Mouse (Mus musculus): ENCODE results near the gene Wdr24. TPM values are rescaled to one million over a fixed set of nuclear protein-coding genes. Genes with fewer than 3 reads are reported as not detected.

Wdr24 gene
- polyA plus RNA-seq (2021; fragmentation: Nextera tagmentation) = 12.1 and 16.0 TPM in 2 replicates
- long read RNA-seq, experiment 1, transcript Wdr24-203 (8 exons, 3,139 nt) = minor isoform, 8 of 185 reads
- long read RNA-seq, experiment 1, transcript Wdr24-201 (9 exons, 3,099 nt) = major isoform, 148 of 185 reads
- long read RNA-seq, experiment 1, partial matches to known transcripts = 2 of 185 reads
- long read RNA-seq, experiment 1, other reads (novel, unspliced or antisense) = 27 of 185 reads
- long read RNA-seq, experiment 2, transcript Wdr24-201 (9 exons, 3,099 nt) = major isoform, 10 of 18 reads
- long read RNA-seq, experiment 2, partial matches to known transcripts = 6 of 18 reads
- long read RNA-seq, experiment 2, other reads (novel, unspliced or antisense) = 2 of 18 reads

DNA sequence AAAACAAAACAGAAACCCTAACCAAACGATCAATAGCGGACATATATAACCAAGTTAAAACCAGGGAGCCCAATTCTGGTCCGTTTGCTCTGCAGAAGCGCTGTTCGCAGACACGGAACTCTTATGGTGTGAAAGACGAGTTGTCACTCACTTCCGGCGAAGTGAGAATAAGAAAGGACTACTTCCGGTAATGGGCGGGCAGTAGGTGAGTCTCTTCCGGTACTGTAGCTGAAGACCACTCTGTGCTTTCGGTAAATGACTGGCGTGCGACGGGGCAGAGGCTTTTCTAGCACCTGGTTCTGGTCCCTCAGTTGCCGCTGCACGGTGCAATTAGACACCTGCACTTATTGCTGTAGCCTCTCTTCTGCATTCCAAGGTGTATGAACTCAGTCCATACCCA lies at the start of gene Wdr24:
Gene Wdr24, plus strand, starts transcription at position 176 of the 400 bp plus-strand sequence.

DNA sequence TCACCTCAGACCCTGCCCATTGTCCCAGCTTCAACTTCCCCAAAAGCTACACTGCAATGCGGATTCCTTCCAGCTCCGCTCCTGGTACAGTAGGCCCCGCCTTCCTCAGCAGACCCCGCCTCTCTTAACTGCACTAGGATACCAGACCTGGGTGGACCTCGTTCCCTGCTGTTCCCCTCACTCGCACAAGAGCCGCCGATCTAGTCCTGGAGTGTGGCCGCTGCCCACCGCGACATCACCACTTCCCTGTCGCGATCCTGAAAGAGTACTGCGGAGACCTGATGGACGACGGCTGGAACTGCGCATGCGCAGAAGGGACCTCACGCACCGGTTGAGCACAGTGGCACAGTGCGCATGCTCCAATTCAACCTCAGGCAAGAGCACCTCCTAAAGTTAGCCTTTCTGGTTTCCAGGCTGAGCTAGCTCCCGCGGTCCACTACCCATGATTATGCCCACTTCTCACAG lies 38.1 kb upstream of the Wdr24 start, which contains the start of gene Haghl:
Gene Haghl, minus strand, starts transcription at position 393 of the 465 bp plus-strand sequence.

DNA sequence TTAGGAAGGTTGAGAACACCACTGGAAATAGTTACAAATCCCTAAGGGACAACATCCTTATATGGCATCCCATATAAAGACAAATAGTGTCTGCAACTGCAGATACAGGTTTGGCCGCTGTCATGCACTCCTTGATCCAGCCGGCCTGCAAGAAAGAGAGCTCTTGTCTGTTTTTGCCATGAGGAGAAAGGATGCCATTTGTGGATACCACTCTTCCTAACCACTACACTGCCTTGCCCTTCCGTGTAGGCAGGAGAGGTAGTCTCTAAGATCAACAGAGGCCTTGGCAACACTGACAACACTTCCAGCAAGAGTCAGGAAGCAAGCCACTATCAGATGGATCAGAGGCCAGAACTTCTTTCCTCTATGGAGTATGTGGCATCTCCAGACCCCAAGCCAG lies 37.1 kb upstream of the Wdr24 start, which contains the start of gene Ccdc78:
Gene Ccdc78, plus strand, starts transcription at position 301 of the 400 bp plus-strand sequence.

DNA sequence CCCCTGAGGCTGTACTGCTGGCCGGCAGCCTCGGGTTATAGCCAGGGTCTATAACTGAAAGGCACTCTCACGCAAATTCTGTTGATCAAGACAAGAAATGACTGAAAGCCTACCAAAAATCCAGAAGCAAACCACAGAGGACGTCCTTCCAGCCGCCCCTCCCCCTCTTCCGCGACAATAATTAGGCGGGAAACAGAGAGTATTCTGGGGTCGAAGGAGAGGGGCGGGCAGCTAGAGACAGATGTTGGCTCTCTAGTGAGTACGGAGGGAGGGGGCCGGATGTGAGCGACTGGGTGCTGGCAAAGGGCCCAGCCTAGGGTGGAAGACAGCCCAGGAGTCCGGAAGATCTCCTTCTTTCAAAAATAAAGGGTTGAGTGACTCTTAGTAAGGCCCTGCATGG lies 30.8 kb upstream of the Wdr24 start, which contains the start of gene Fam173a:
Gene Fam173a, minus strand, starts transcription at position 287 of the 400 bp plus-strand sequence.

DNA sequence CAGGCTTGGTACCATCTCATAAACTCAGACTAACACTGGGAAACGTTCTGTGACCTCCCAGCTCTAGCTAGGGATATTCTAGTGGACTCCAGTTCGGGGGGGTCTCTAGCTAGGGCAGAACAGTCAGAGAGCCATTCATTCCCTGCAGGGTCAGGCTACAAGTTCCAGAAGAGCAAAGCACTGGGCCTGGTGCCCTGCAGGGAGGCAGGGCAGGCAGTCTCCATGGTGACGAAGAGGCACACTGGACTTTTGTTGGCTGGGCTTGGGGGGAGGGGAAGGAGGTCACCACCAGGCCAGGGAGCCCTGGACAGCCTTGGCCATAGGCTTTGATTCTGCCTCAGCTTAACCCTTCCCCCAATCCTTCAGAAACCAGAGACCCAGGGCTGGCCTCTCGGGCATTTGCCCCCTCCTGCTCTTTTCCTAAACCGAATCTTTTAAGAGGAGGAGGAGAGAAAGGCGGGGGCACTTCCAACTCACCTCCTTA lies 27.8 kb upstream of the Wdr24 start, which contains the start of gene AC134908.4:
Gene AC134908.4, minus strand, starts transcription at position 51 of the 484 bp plus-strand sequence.

DNA sequence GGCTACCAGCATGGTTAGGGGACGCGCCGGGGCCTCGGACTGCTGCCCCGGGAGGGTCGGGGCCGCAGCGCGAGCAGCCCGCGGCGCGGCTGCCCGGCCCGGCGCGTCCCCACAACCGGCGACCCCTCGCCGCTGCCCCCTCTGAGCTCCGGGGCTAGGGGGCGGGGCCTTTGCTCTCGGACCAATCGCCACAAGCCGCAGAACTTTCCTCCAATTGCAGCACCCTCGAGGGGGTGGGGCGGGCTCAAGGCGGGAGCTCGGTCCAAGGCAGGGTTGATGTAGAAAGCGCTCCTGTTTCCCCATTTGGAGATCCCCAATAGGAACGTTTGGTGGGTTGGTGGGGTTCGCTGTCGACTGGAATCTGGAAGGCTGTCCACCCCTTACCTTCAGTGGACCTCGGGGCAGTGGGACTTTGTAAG lies 26.5 kb upstream of the Wdr24 start, which contains the start of gene Metrn:
Gene Metrn, minus strand, starts transcription at position 186 of the 419 bp plus-strand sequence.

DNA sequence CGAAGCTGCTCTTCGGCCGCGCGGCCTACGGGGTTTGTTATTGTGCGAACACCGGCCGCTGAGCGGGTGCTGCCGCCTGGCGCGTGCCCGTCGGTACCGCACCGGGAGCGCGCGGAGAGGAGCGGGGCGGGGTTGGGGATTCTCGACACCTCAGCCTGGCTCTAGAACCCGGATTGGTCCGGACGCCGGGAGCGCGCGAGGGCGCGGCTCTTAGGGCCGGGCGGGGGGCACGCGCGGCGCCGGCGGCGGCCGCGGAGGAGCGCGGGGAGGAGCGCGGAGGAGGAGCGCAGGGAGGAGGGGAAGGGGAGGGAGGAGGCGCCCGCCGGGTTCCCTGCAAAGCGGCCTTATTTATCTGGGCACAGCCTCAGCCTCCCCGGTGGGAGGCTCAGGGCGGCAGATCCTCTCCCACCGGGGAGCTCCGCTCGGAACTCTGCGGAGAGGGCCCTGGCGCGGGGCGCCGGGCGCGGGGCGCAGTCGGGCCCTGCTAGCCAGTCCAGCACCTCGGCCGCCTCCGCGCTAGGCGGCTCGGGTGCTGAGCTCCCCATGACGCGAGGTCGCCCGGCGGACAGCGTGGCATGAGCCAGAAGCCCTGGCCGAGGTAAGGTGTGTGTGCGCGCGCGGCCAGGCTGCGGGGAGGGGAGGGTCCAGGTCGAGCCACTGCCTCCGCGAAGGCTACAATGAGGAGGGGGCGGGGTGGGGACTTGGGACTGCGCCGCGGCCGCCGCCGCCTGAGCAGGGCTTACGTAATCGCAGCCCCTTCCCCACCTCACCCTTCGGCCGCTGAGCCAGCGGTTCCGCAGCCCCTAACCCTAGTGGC lies 14.4 kb upstream of the Wdr24 start, which contains the start of gene Fbxl16:
Gene Fbxl16, plus strand, starts transcription at position 297 of the 817 bp plus-strand sequence.

DNA sequence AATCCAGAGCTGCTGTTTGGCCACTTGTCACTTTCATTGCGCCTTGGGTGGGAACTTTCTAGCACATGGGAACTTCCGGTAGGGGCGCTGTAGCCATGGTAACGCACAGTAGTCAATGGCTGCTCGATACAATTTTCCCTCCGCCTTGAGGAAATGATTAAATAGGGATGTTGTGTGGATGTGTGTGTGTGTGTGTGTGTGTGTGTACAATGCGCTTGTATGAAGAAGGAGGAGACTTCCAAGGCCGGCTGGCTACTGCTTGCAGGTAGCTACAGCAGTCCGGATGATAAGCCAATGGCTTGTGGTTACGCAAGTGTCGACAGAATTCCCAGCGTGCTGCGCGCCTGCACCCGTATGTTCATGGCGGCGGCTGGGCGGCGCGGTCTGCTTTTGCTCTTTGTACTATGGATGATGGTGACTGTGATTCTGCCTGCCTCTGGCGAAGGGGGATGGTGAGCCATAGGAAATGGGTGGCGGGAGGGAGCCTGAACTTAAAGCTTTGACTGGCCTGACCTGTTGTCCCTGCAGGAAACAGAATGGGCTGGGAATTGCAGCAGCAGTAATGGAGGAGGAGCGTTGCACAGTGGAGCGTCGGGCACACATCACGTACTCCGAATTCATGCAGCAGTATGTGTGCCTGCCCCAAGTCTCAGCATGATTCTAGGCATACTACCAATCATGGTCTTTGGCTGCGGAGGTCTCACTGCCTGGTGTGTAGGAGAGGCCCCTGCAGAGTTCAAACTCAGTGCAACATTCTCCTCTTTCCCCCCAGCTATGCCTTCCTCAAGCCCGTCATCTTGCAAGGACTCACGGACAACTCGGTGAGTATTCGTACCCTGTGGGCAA lies 5.5 kb downstream of the Wdr24 start, which contains the start of gene Jmjd8:
Gene Jmjd8, plus strand, starts transcription at position 156 of the 846 bp plus-strand sequence.

DNA sequence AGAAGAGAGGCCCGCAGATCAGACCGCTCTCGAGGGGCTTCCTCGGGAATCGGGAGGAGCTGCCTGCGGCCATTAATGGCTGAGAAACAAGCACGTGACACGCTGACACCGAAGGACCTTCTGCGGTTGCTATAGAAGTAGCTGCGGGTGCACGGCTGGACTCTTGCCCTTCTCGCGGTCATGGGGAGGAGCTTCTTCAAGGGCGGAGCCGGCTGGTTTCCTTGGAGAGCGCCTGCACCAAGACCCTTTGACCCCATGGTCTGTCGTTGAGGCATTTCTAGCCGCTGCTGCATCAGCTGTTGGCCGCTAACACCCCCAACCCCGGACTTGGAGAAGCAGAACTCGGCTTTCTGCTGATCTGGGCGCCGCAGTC lies 9.8 kb downstream of the Wdr24 start, which contains the start of gene Stub1:
Gene Stub1, minus strand, starts transcription at position 114 of the 373 bp plus-strand sequence.

DNA sequence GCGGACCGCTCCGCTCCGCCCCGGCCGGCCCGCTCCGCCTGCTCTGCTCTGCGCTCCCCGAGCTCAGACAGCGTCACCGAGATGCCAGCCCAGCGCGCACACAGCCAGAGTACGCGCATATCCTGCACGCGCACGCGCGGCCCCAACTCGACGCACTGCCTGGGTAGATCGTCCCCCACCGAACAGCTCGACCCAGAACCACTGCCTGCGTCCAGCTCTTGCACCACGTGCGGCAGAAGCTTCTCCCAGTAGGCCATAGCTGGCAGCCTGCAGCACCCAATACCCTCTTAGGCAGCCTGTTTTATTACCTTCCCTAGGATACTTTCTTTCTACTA lies 13.6 kb downstream of the Wdr24 start, which contains the start of gene Rhbdl1:
Gene Rhbdl1, minus strand, starts transcription at position 220 of the 335 bp plus-strand sequence.

DNA sequence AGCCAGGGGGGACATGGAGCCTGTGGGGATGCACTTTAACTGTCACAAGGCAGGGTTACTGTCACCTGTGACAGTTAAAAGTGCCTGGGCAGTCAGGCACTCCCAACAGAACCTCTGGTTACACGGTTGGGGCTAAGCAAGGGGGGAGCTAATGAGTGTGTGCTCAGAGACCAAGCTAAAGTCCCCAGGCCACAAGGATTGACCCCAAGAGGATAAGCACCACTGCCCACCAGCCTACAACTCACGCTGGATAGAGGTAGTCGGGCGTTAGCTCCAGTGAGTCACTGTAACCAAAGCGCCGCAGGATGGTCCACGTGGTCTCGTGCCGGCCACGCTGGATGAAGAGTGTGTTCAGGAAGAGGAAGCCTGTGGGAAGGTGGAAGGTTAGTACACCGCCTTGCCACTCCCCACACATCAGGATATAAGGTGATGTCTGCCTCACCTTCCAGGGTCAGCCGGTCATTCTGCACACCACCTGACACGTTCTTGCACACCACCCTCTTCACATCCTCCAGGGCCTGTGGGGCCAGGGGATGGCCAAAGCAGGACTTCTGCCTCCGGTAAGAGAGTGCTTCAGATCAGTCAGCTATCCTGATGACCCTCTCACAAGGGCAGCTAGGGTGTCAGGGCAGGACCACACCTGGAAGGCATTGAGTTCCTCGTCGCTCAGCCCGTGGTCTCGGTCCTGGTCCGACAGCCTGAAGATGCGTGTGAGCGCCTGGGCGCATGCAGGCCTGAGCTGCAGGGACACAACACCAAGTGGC lies 17.9 kb downstream of the Wdr24 start, which contains the start of gene Gm20683:
Gene Gm20683, minus strand, starts transcription at position 647 of the 764 bp plus-strand sequence.

DNA sequence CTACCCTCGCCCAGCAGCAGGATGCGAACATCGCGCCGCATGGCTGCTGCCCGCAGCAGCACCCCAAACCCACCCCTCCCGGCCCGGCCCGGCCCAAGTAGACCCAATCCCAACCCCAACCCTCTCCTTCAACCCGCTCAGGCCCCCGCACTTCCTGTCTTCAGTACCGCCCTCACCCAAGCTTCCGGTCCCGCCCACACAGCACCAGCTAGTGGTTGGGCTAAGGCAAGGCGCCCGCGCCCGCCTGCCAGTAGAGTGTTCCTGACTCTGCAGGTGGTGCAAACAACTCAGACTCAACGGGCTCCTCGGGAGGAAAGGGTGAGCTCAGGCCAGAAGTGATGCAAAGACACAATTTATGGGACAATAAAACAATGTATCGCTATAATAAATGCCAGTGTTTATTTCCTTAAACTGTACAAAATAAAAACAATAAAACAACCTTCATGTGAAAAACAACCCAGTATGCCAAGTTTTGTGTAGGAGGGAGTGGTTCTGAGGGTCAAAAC lies 21.0 kb downstream of the Wdr24 start, which contains the start of gene Rhot2:
Gene Rhot2, minus strand, starts transcription at position 456 of the 506 bp plus-strand sequence.

DNA sequence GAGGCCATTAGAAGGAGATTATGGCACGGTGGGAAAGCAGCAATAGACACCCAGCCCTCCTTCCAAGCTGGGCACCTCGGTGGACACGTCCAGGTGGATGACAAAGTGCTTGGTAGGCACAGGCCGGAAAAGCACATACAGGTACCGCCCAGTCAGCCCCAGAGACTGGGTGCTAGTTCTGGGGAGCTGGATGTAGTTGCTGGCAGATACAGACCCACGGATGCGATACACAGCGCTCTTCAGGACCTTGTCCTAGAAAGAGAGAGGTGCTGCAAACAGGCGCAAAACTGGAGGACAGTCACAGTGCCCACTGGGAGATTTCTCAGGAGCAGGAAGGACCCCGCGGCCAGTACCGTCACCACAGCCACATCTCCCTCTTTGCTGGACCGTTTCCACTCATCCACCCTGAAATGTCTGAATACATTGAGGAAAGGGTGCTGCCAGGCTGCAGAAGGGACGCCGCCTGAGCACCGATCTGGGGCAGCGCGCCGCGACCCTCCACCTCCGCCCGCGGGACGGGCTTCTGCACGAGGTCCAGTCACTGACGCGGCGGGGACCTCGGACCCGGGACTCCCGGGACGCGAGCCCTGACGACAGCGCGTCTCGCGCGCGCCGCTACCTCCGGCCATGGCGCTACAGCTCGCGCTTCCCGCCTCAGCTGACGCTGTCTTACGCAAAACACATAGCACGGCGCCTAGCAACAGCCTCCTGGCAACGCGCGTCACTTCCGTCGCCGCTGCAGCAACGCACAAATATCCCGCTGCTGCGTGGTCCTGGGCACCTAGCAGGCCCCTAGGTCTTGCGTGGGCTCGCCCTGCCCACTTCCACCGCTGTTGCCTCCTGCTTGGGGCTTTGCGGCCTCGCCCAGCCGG lies 37.6 kb downstream of the Wdr24 start, which contains the start of gene Wdr90:
Gene Wdr90, minus strand, starts transcription at position 670 of the 872 bp plus-strand sequence.

DNA sequence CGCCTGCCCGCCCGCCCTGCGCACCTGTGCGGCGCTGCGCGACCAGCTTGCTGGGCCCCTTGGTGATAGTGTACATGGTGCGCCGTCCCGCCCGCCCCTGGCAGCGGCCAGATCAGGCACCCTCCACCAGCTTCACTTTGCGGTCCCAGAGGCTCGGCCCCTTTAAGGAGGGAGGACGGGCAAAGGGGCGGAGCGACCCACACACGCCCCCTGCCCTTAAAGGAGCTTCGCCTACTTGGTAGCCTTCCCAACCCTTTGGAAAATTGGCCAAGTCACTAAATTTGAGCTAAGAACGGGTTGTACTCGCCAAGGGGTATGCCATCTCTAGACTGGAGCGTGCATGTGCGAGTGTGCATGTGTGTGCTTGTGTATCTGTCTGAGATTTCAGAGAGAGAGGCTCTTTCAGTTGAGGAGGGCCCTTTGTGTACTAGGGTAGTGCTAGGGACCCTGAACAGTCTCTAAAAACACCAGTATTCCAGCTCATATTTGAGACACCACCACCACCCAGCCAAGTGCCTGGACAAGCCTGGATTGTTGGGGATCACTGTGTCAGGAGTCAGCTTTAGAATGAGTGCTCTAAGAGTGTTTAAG lies 45.3 kb downstream of the Wdr24 start, which contains the start of gene Mcrip2:
Gene Mcrip2, minus strand, starts transcription at position 164 of the 591 bp plus-strand sequence.

DNA sequence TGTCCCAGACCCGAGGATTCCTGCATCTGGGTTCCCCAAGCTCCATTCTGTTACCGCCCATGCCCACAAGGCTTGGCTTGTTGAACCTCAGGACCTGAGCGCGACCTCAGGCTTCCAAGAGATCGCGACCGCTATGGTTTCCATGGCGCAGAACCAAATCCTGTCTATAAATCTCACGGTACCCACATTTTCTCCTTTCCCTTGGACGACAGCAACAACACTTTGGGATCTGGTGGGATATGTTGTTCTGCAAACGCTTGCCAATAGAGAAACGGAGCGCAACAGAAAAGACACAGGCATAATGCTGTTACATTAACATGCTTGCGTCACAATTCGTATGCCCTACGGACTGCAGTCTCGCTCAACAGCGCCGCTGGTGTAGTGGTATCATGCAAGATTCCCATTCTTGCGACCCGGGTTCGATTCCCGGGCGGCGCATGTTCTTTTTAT lies 51.3 kb downstream of the Wdr24 start, which contains the start of gene Mettl26:
Gene Mettl26, plus strand, starts transcription at position 354 of the 450 bp plus-strand sequence.

Measured in left cerebral cortex, adult 6 months (tissue).